Mouse (Mus musculus): ENCODE measurements around the gene Gpr83. TPM values are rescaled to one million over a fixed set of nuclear protein-coding genes. Genes with fewer than 3 reads are reported as not detected.

Gene Gpr83
- 4.1 and 4.2 TPM in 2 replicates for polyA plus RNA-seq (2015; fragmentation: Nextera tagmentation; extraction: Ambion mirVana)

DNA sequence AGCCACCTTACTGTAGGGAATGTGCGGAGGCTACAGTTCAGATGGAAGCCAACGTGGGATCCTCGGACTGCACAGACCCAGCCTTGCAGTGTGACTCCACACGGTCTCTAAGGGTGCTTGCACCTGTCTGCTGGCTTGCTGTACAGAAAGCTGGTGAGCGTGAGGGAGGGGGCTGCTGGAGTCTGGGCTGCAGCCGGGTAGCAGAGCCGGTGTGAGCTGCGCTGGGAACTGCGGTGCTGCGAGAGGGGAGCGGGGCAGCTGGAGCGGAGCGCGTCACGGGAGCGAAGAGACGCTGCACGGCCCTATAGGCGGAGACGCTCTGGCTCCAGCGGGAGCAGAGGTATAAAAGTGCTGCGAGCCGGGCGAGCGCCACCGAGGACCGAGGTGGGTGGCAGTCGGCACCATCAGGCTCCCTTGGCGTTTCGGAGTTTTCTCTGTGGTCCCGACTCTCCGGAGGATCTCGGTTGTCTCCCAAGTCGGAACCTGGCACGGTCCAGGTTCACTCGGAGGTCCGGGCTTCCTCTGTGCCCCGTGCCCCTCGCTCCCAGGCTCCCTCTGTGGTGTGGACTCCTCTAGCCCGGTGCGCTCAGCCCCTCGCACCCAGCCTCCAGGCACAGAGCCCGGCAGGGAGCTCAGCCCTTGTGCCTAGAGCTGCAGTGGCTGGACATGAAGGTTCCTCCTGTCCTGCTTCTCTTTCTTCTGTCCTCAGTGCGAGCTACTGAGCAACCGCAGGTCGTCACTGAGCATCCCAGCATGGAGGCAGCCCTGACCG is at the start of gene Gpr83:
Gene Gpr83 (plus strand): TSS at position 343 of the 772 bp plus-strand sequence.
- Histone ChIP-seq H3K36me3 (ENCODE audit: control insufficient read depth, insufficient read depth, low read length) (no peaks in the 10 kb centered on the region), H3K9me3 (replicated peaks; ENCODE audit: control insufficient read depth, low read length, poor library complexity, severe bottlenecking) (no peaks in the 10 kb centered on the region), H3K4me2 (ENCODE audit: low read length) (peak within 1 kb of the TSS; percentile 89), H3K27me3 (ENCODE audit: control insufficient read depth, insufficient read depth, low read depth, low read length) (peaks cover 21% of the 10 kb centered on the region), H3K27ac (ENCODE audit: low read length) (no peak within 1 kb of the TSS), H3K4me1 (ENCODE audit: control insufficient read depth, insufficient read depth, low read length) (peaks cover 8% of the 10 kb centered on the region; the same call in 1 of the 2 replicates), H3K4me3 (ENCODE audit: low read depth, low read length) (peak within 1 kb of the TSS; percentile 51), H3K9ac (ENCODE audit: low read depth, low read length) (peak within 1 kb of the TSS; percentile 66)
- 2% methylated on average over 46 of the region's 47 CpGs for WGBS
- peak; percentile 95 for ATAC-seq

DNA sequence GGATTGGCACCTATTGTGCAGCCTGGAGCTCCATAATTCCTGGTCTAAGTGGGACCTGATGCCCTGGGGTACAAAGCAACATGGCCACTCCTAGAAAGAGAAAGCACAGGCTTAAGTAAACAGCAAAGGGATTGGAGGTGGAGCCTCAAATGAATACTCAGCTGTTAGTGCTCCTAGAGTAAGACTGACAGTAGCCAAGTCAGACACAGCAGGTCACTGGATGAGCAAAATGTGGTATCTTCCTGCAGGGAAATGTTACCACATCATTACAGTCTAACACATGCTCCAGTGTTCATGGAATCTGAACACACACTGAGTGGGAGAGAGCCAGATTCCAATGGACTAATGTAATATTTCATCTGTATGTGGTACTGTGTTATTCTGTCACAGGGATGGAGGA is 38.6 kb upstream of the Gpr83 start:
- H3K9ac ChIP-seq (ENCODE audit: low read depth, low read length) = no peak overlapping the region
- no peaks in the 10 kb centered on the region for H3K27me3 ChIP-seq (ENCODE audit: control insufficient read depth, insufficient read depth, low read depth, low read length)
- no peak overlapping the region for H3K27ac ChIP-seq (ENCODE audit: low read length)
- H3K36me3 ChIP-seq (ENCODE audit: control insufficient read depth, insufficient read depth, low read length) = peaks cover 18% of the 10 kb centered on the region
- H3K4me2 ChIP-seq (ENCODE audit: low read length) = no peak overlapping the region
- no peaks in the 10 kb centered on the region for H3K4me1 ChIP-seq (ENCODE audit: control insufficient read depth, insufficient read depth, low read length)
- no peak overlapping the region for H3K4me3 ChIP-seq (ENCODE audit: low read depth, low read length)
- no peaks in the 10 kb centered on the region for H3K9me3 ChIP-seq (replicated peaks; ENCODE audit: control insufficient read depth, low read length, poor library complexity, severe bottlenecking)
- no peak for ATAC-seq

DNA sequence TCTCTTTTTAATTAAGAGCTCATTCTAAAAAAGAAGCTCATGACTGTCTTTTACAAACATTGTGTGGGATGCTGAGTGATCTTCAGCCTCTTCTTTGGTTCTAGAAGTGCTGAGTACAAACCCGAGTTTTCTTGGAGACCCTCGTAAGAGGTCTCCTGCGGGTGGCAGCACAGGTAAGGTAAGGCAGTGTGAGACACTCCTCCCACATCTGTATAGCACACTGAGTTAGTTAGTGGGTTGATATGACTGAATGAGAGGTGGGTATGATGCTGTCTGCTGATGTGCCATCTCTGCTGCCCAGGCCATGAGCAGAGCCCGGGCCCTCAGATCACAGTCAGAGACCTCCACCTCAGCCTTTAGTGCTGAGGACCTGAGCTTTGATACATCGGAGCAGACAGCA is 35.2 kb upstream of the Gpr83 start:
- Histone ChIP-seq H3K4me2 (ENCODE audit: low read length) (no peak overlapping the region), H3K9ac (ENCODE audit: low read depth, low read length) (no peak overlapping the region), H3K4me3 (ENCODE audit: low read depth, low read length) (no peak overlapping the region), H3K9me3 (replicated peaks; ENCODE audit: control insufficient read depth, low read length, poor library complexity, severe bottlenecking) (no peaks in the 10 kb centered on the region), H3K36me3 (ENCODE audit: control insufficient read depth, insufficient read depth, low read length) (peaks cover 7% of the 10 kb centered on the region; the same call in 1 of the 2 replicates), H3K27me3 (ENCODE audit: control insufficient read depth, insufficient read depth, low read depth, low read length) (no peaks in the 10 kb centered on the region), H3K27ac (ENCODE audit: low read length) (no peak overlapping the region), H3K4me1 (ENCODE audit: control insufficient read depth, insufficient read depth, low read length) (no peaks in the 10 kb centered on the region)
- ATAC-seq = peak; percentile 68; the same call in 1 of the 2 replicates
- WGBS = 86% methylated on average over 5 of the region's 5 CpGs

DNA sequence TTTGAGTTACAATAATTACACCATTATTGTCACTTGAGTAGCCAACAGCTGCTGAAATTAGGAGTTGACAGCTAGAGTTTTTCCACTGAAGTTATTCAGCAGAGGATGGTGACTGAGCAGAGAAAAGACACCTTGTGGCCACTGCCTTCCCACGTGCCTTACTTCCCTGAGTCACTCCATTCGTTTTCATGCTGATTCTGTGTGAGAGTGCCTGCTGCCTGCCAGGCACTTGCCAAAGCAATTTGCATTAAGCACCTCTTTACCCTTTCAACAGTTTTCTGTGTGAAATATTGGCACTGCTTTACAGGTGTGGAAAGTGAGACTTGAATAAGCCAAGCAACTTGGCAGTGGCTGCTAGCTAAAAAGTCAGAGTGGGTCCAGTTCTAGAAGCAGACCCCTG is 32.1 kb upstream of the Gpr83 start:
- H3K4me1 ChIP-seq (ENCODE audit: control insufficient read depth, insufficient read depth, low read length) = no peaks in the 10 kb centered on the region
- H3K4me3 ChIP-seq (ENCODE audit: low read depth, low read length) = no peak overlapping the region
- no peak overlapping the region for H3K27ac ChIP-seq (ENCODE audit: low read length)
- no peak for ATAC-seq
- peaks cover 7% of the 10 kb centered on the region for H3K36me3 ChIP-seq (ENCODE audit: control insufficient read depth, insufficient read depth, low read length)
- no peaks in the 10 kb centered on the region for H3K9me3 ChIP-seq (replicated peaks; ENCODE audit: control insufficient read depth, low read length, poor library complexity, severe bottlenecking)
- H3K9ac ChIP-seq (ENCODE audit: low read depth, low read length) = no peak overlapping the region
- H3K27me3 ChIP-seq (ENCODE audit: control insufficient read depth, insufficient read depth, low read depth, low read length) = no peaks in the 10 kb centered on the region
- 78% methylated on average over 2 of the region's 2 CpGs for WGBS
- H3K4me2 ChIP-seq (ENCODE audit: low read length) = no peak overlapping the region

GRCm38 (mm10) chr9:14832046-14832445 is 28.0 kb upstream of the Gpr83 start:
- Histone ChIP-seq H3K4me1 (ENCODE audit: control insufficient read depth, insufficient read depth, low read length) (no peaks in the 10 kb centered on the region), H3K27ac (ENCODE audit: low read length) (no peak overlapping the region), H3K27me3 (ENCODE audit: control insufficient read depth, insufficient read depth, low read depth, low read length) (no peaks in the 10 kb centered on the region), H3K4me3 (ENCODE audit: low read depth, low read length) (no peak overlapping the region), H3K36me3 (ENCODE audit: control insufficient read depth, insufficient read depth, low read length) (peaks cover 2% of the 10 kb centered on the region), H3K4me2 (ENCODE audit: low read length) (no peak overlapping the region), H3K9me3 (replicated peaks; ENCODE audit: control insufficient read depth, low read length, poor library complexity, severe bottlenecking) (no peaks in the 10 kb centered on the region), H3K9ac (ENCODE audit: low read depth, low read length) (no peak overlapping the region)
- 85% methylated on average over 5 of the region's 5 CpGs for WGBS
- no peak for ATAC-seq

DNA sequence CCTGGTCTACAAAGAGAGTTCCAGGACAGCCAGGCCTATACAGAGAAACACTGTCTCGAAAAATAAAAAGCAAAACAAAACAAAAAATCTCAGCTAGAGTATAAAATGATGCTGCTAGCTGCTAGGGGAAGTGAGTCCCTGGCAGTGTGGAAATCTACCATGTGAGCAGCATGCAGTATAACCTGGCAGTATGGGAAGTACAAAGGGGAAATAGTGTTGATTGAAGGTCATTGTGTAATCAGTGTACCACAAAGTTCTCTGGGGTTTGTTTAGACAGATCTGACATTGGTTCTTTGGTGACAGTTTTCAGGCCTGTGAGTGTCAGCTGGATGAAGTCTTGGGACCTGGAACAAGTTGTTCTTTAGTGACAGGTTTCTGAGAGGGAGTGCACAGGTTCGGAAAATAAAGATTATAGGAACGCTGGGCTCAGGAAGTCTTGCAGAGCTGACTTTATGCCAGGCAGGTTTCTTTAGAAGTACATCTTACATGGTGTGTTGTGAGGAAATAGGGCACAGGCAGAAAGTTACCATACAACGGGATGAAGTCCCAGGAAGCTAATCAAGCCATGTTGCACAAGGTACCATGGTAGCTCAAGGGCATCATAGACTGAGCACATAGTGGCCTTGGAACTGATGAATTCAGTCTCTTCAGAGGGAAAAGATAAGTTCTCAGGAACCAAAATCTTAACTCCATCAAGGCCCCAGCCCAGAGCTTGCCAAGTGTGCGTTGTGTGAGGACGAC is 24.5 kb upstream of the Gpr83 start:
- 95% methylated on average over 6 of the region's 6 CpGs for WGBS
- H3K9me3 ChIP-seq (replicated peaks; ENCODE audit: control insufficient read depth, low read length, poor library complexity, severe bottlenecking) = no peaks in the 10 kb centered on the region
- H3K27ac ChIP-seq (ENCODE audit: low read length) = no peak overlapping the region
- H3K4me2 ChIP-seq (ENCODE audit: low read length) = no peak overlapping the region
- no peaks in the 10 kb centered on the region for H3K4me1 ChIP-seq (ENCODE audit: control insufficient read depth, insufficient read depth, low read length)
- no peak overlapping the region for H3K4me3 ChIP-seq (ENCODE audit: low read depth, low read length)
- no peaks in the 10 kb centered on the region for H3K27me3 ChIP-seq (ENCODE audit: control insufficient read depth, insufficient read depth, low read depth, low read length)
- no peaks in the 10 kb centered on the region; the same call in none of the 2 replicates for H3K36me3 ChIP-seq (ENCODE audit: control insufficient read depth, insufficient read depth, low read length)
- no peak for ATAC-seq
- H3K9ac ChIP-seq (ENCODE audit: low read depth, low read length) = no peak overlapping the region

DNA sequence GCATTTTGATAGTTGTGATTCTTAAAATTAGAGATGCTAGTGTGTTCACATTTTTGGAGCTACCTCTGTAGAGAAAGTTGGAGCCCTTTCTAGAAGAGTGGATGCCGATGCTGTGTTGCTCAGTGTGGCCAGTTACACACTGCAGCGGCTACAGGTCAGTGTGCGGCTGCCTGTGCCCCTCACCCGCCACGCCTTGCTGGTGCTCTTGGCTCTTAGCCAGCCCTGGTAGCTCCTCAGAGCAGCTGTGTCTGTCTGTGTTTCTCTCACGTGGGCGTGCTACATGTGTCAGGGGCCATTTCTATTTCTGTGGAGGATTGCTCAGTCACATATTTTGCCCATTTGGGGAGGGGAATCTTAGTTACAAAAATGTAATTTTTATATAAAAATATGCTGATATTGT is 20.5 kb upstream of the Gpr83 start:
- no peaks in the 10 kb centered on the region for H3K9me3 ChIP-seq (replicated peaks; ENCODE audit: control insufficient read depth, low read length, poor library complexity, severe bottlenecking)
- peak; percentile 54; the same call in 1 of the 2 replicates for ATAC-seq
- 46% methylated on average over 7 of the region's 7 CpGs for WGBS

DNA sequence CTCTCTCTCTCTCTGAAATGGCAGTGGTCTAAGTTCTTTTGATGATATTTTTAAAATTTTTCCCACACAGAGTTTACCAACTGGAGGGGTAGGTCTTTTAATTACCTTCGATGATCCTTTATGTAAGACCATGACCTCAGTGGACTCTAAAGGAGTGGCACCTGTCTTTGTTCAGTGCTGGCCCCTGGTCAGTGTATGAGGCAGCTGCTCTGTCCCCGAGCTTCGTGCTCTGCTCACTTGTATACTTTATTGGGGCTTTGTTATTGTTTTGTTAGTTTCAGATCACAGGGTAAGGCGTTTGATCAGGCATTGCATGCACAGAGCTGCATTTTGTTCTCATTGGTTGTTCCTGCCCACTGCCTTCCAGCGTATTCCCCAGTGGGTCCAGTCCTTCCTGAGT is 20.0 kb upstream of the Gpr83 start:
- no peak for ATAC-seq
- H3K36me3 ChIP-seq (ENCODE audit: control insufficient read depth, insufficient read depth, low read length) = no peaks in the 10 kb centered on the region
- H3K9me3 ChIP-seq (replicated peaks; ENCODE audit: control insufficient read depth, low read length, poor library complexity, severe bottlenecking) = no peaks in the 10 kb centered on the region
- H3K27ac ChIP-seq (ENCODE audit: low read length) = no peak overlapping the region
- H3K4me1 ChIP-seq (ENCODE audit: control insufficient read depth, insufficient read depth, low read length) = no peaks in the 10 kb centered on the region; the same call in 1 of the 2 replicates
- WGBS = 80% methylated on average over 5 of the region's 5 CpGs
- H3K9ac ChIP-seq (ENCODE audit: low read depth, low read length) = no peak overlapping the region
- H3K4me2 ChIP-seq (ENCODE audit: low read length) = no peak overlapping the region
- H3K27me3 ChIP-seq (ENCODE audit: control insufficient read depth, insufficient read depth, low read depth, low read length) = no peaks in the 10 kb centered on the region
- H3K4me3 ChIP-seq (ENCODE audit: low read depth, low read length) = no peak overlapping the region

More for the DNA sequence above, 20.5 kb upstream of the Gpr83 start:
- Histone ChIP-seq H3K4me2 (ENCODE audit: low read length) (no peak overlapping the region), H3K4me3 (ENCODE audit: low read depth, low read length) (no peak overlapping the region), H3K27ac (ENCODE audit: low read length) (no peak overlapping the region), H3K36me3 (ENCODE audit: control insufficient read depth, insufficient read depth, low read length) (no peaks in the 10 kb centered on the region; the same call in 1 of the 2 replicates), H3K9ac (ENCODE audit: low read depth, low read length) (no peak overlapping the region), H3K27me3 (ENCODE audit: control insufficient read depth, insufficient read depth, low read depth, low read length) (no peaks in the 10 kb centered on the region), H3K4me1 (ENCODE audit: control insufficient read depth, insufficient read depth, low read length) (no peaks in the 10 kb centered on the region; the same call in 1 of the 2 replicates)

Measured in midbrain, embryonic 16.5 days (tissue).